8 mouse cellular contexts compared by ENCODE assay signal in the genomic region with DNA sequence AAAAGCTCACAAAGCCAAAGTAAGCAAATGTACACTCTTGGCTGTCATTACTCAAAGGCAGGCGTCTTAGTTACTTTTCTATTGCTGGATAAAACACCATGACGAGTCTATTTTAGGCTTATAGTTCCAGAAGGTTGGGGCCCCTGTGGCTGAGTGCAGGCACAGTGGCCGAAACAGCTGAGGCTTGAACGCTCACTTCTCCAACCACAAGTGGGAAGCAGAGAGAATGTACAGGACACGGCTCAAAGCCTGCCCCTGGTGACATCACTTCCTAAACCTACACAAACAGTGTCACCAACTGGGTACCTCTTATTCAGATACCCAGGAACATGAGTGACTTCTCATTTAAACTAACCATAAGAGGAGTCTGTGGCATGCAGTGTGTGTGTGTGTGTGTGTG. TPM values are rescaled to one million over a fixed set of nuclear protein-coding genes. Genes with fewer than 3 reads are reported as not detected.
DNase-seq lines count a peak whose midpoint lies in the region; ATAC-seq and TF ChIP-seq lines count a peak whose summit lies in the region.
"Had no signal": no experiment of that assay in that cellular context is flagged by ENCODE, and none has a peak within 500 bp of the region (broad histone marks: within the 10 kb centered on the region; RNA-seq: fewer than 3 reads in every experiment).

No protein-coding gene starts in this region.

- TF ChIP-seq POLR2A in cortical plate, adult 2 months (IDR thresholded peaks at IDR 0.05; ENCODE audit: extremely low read depth, insufficient read depth, low read length), result no peak

- no peaks in the 10 kb centered on the region for H3K4me1 ChIP-seq in lung, embryonic 16.5 days (replicated peaks; ENCODE audit: control insufficient read depth, insufficient read depth, low read length)
- H3K4me1 ChIP-seq in cortical plate, adult 2 months (ENCODE audit: control insufficient read depth, insufficient read depth, low read length), result no peaks in the 10 kb centered on the region; the same call in 1 of the 2 replicates
- H3K4me1 ChIP-seq in liver, embryonic 14.5 days (replicated peaks; ENCODE audit: control insufficient read depth in 2 of 2, insufficient read depth in 2 of 2, low read length in 1 of 2), result 0 out of 4 replicates have a peak, but pooled peaks cover 0 to 2% of the 10 kb centered on the region in 2 experiments

- ATAC-seq in lung, embryonic 16.5 days (ENCODE audit: low read depth), result 0 out of 2 replicates have a peak, but pooled peaks have one; percentile 52
- ATAC-seq in liver, embryonic 14.5 days (ENCODE audit: insufficient read depth), result no peak
- no peak for ATAC-seq in erythroblast, adult 5-6 weeks (replicated peaks; ENCODE audit: low FRiP score, poor library complexity, severe bottlenecking)

- no peak overlapping the region for H3K4me2 ChIP-seq in lung, embryonic 16.5 days (ENCODE audit: low read depth, low read length)
- H3K4me2 ChIP-seq in liver, embryonic 14.5 days (ENCODE audit: low read depth), result no peak overlapping the region

- no peak for TF ChIP-seq CTCF in cortical plate, adult 2 months (IDR thresholded peaks at IDR 0.05; ENCODE audit: extremely low read depth, insufficient read depth, low read length)
- 0 out of 2 replicates have a peak, but pooled peaks have one; percentile 17 for TF ChIP-seq CTCF in liver, embryonic 14.5 days (IDR thresholded peaks at IDR 0.05; ENCODE audit: low read depth)

- no peak overlapping the region for H3K9ac ChIP-seq in lung, embryonic 16.5 days (ENCODE audit: low read length)
- H3K9ac ChIP-seq in liver, embryonic 14.5 days (replicated peaks), result no peak overlapping the region

- no peaks in the 10 kb centered on the region for H3K9me3 ChIP-seq in lung, embryonic 16.5 days (ENCODE audit: control insufficient read depth, low read length)
- H3K9me3 ChIP-seq in liver, embryonic 14.5 days (ENCODE audit: control insufficient read depth, low read length), result no peaks in the 10 kb centered on the region

- 24% methylated on average over 5 of the region's 5 CpGs for WGBS in lung, embryonic 16.5 days
- whole genome bisulfite sequencing in liver, embryonic 14.5 days (ENCODE audit: insufficient replicate concordance), result 5% methylated on average over 5 of the region's 5 CpGs

- no peak for DNase-seq in lung, postnatal 10 days
- DNase-seq in liver, embryonic 14.5 days (ENCODE audit: low read depth in 3 of 3, low spot score in 3 of 3), result no peak
- peak; percentile 23 for DNase-seq in thymus, postnatal 14 days
- DNase-seq in left cerebral cortex, postnatal 36 days (ENCODE audit: low spot score in 2 of 2), result no peak
- DNase-seq: gastrocnemius, postnatal 25 days had no signal

- no peak for TF ChIP-seq EP300 in liver, embryonic 14.5 days (IDR thresholded peaks at IDR 0.05; ENCODE audit: low read depth)

- no peaks in the 10 kb centered on the region for H3K27me3 ChIP-seq in lung, embryonic 16.5 days (ENCODE audit: control insufficient read depth, insufficient read depth, low read depth, low read length)
- no peaks in the 10 kb centered on the region for H3K27me3 ChIP-seq in liver, embryonic 14.5 days (ENCODE audit: control insufficient read depth, insufficient read depth, low read length)

- H3K36me3 ChIP-seq in lung, embryonic 16.5 days (ENCODE audit: control insufficient read depth, insufficient read depth, low read length), result no peaks in the 10 kb centered on the region
- no peaks in the 10 kb centered on the region for H3K36me3 ChIP-seq in liver, embryonic 14.5 days (replicated peaks; ENCODE audit: control insufficient read depth, insufficient read depth, low read depth)

- H3K27ac ChIP-seq in lung, embryonic 16.5 days (ENCODE audit: low read length), result no peak overlapping the region
- H3K27ac ChIP-seq in cortical plate, adult 2 months (ENCODE audit: insufficient read depth, low read length), result peak overlapping the region; percentile 10; the same call in 1 of the 2 replicates
- H3K27ac ChIP-seq in liver, embryonic 14.5 days, result no peak overlapping the region

- H3K4me3 ChIP-seq in lung, embryonic 16.5 days (ENCODE audit: low read length), result no peak overlapping the region
- H3K4me3 ChIP-seq in cortical plate, adult 2 months (ENCODE audit: insufficient read depth, low read length), result no peak overlapping the region
- no peak overlapping the region for H3K4me3 ChIP-seq in liver, embryonic 14.5 days (ENCODE audit: insufficient read depth in 1 of 2, low read depth in 2 of 2, low read length in 2 of 2)

- intact Hi-C loops in left cerebral cortex, postnatal 36 days (cut with DNase I), result no loop called here

RNA-seq across cellular contexts. Expression of a gene that starts 26.5 kb away (rescaled TPM):
- 13.4 and 14.3 TPM in 2 replicates for polyA plus RNA-seq in lung, embryonic 16.5 days (2015; fragmentation: Nextera tagmentation; extraction: Ambion mirVana)
- 25.5 and 27.4 TPM in 2 replicates for polyA plus RNA-seq in cortical plate, adult 2 months (2012; rRNA removed)
- polyA plus RNA-seq in liver, embryonic 14.5 days (2012; rRNA removed), result 8.7 and 10.3 TPM in 2 replicates
- polyA plus RNA-seq in liver, embryonic 14.5 days (2014; fragmentation: Nextera tagmentation; extraction: Ambion mirVana), result 8.6 and 10.9 TPM in 2 replicates
- 10 to 100 TPM; 36.6 to 38.6 TPM for total RNA-seq in left cerebral cortex, postnatal 36 days (2021)
- total RNA-seq in erythroblast, adult 5-6 weeks (2015; ENCODE audit: low replicate concordance), result 14.8 and 15.6 TPM in 2 replicates
- 21.6 and 23.8 TPM in 2 replicates for total RNA-seq in erythroblast, adult 5-6 weeks (2017; ENCODE audit: low replicate concordance)
